ENCODE assay signal across 27 mouse cellular contexts in genomic region chr16:4796631-4797030, GRCm38 (mm10). TPM values are rescaled to one million over a fixed set of nuclear protein-coding genes. Genes with fewer than 3 reads are reported as not detected.
"Had no signal": no experiment of that assay in that cellular context is flagged by ENCODE, and none has a peak within 500 bp of the region (broad histone marks: within the 10 kb centered on the region; RNA-seq: fewer than 3 reads in every experiment).

No protein-coding gene starts in this region.

- ATAC-seq: liver, postnatal 0 days; midbrain, embryonic 15.5 days had no signal

- H3K9me3 ChIP-seq: limb, embryonic 12.5 days; limb, embryonic 15.5 days; lung, embryonic 15.5 days; midbrain, embryonic 12.5 days; midbrain, embryonic 15.5 days; neural tube, embryonic 15.5 days had no signal

- H3K9ac ChIP-seq: limb, embryonic 12.5 days; limb, embryonic 15.5 days; liver, embryonic 14.5 days; liver, postnatal 0 days; lung, embryonic 15.5 days; midbrain, embryonic 12.5 days; midbrain, embryonic 15.5 days; neural tube, embryonic 12.5 days; neural tube, embryonic 15.5 days had no signal

- H3K27ac ChIP-seq: limb, embryonic 12.5 days; limb, embryonic 15.5 days; liver, embryonic 14.5 days; lung, embryonic 15.5 days; macrophage; midbrain, embryonic 12.5 days; midbrain, embryonic 15.5 days; neural tube, embryonic 12.5 days; neural tube, embryonic 15.5 days; stomach, postnatal 0 days had no signal

- H3K4me2 ChIP-seq: limb, embryonic 12.5 days; limb, embryonic 15.5 days; liver, embryonic 11.5 days; lung, embryonic 15.5 days; midbrain, embryonic 12.5 days; midbrain, embryonic 15.5 days; neural tube, embryonic 12.5 days; neural tube, embryonic 15.5 days had no signal

- H3K27me3 ChIP-seq: limb, embryonic 12.5 days; limb, embryonic 15.5 days; lung, embryonic 15.5 days; midbrain, embryonic 12.5 days; midbrain, embryonic 15.5 days; neural tube, embryonic 12.5 days; neural tube, embryonic 15.5 days had no signal

- DNase-seq: kidney, adult 9 months; kidney, postnatal 14 days; kidney, postnatal 4 days; left cerebral cortex, postnatal 4 days; liver, postnatal 0 days; right cerebral cortex, adult 18-20 months; right cerebral cortex, postnatal 14 days; right cerebral cortex, postnatal 4 days; thymus, adult 2 months; thymus, postnatal 14 days; thymus, postnatal 4 days had no signal

- H3K4me1 ChIP-seq: limb, embryonic 12.5 days; limb, embryonic 15.5 days; lung, embryonic 15.5 days; midbrain, embryonic 12.5 days; midbrain, embryonic 15.5 days; neural tube, embryonic 12.5 days; neural tube, embryonic 15.5 days had no signal

- H3K36me3 ChIP-seq: limb, embryonic 12.5 days; limb, embryonic 15.5 days; lung, embryonic 15.5 days; midbrain, embryonic 12.5 days; midbrain, embryonic 15.5 days; neural tube, embryonic 12.5 days; neural tube, embryonic 15.5 days had no signal

- H3K4me3 ChIP-seq: limb, embryonic 12.5 days; limb, embryonic 15.5 days; lung, embryonic 15.5 days; midbrain, embryonic 12.5 days; midbrain, embryonic 15.5 days; neural tube, embryonic 12.5 days; neural tube, embryonic 15.5 days had no signal

RNA-seq across cellular contexts. Expression of gene 4930562C15Rik, which starts 38.6 kb away (rescaled TPM):
- total RNA-seq: layer of hippocampus, adult 18-20 months; layer of hippocampus, postnatal 14 days; left cerebral cortex, adult 8-10 months; left cerebral cortex, postnatal 14 days; left cerebral cortex, postnatal 4 days; megakaryocyte, adult 5-6 weeks had no signal
- polyA plus RNA-seq: liver, embryonic 14.5 days; liver, postnatal 0 days had no signal
